Mouse (Mus musculus): Measurements from ENCODE around the gene 1700015F17Rik. TPM values are rescaled to one million over a fixed set of nuclear protein-coding genes. Genes with fewer than 3 reads are reported as not detected.

1700015F17Rik gene
- total and polyA plus RNA-seq, 3 experiments = not detected

DNA sequence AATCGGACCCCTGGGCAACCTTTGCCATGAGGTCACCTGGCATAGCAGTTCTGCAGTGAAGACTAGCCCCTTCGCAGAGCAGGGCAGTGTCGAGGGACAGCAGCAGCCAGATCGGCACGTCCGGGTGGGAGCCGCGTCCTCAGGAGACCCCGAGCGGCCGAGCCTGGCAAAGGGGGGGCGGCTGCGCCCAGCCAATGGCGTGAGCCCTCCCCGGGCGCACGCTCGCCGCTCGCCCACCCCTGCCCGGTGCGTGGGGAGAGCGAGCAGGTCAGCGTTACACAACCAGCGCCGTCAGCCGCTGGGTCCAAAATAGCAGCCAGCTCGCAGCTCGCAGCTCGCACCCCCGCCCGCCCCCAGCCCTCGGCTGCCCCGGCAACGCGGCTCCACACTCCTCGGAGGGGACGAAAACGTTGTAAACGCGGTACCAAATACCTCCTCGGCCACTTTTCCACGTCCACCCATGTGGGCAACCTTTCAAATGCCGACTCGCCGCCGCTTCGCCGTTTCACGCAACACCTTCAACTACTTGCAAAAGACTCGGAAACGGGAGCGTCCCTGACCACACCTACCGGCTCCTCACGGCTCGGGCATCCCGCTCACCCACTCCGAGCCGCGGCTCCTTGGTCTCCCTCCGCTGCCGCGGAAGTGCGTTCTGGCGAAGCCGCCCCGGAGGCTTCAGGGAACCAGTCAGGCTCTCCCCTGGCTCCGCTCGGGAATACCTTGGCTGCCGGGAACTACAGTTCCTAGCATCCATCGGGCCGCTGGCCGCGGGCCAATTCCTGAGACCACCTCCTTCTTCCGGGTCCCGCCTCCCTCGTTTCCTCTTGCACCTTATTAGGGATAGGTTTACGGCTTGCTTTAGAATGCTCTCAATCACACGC lies 35.5 kb upstream of the 1700015F17Rik start, which contains the start of gene Cldn12:
Cldn12 (minus strand) TSS at position 763 of the 881 bp plus-strand sequence.
- H3K4me3 ChIP-seq (replicated peaks in 1 of 3; ENCODE audit: low read depth in 2 of 3, low read length in 2 of 3, poor library complexity in 1 of 3) = peak within 1 kb of the TSS; percentile 69 to 81 (median 77)
- H3K79me2 ChIP-seq (replicated peaks; ENCODE audit: control insufficient read depth, extremely low read depth, insufficient read depth, poor library complexity, severe bottlenecking) = peaks cover 3% of the 10 kb centered on the region; the same call in 1 of the 2 replicates
- no peaks in the 10 kb centered on the region for H3K27me3 ChIP-seq (replicated peaks)
- peak within 1 kb of the TSS; percentile 60 for H3K9ac ChIP-seq (ENCODE audit: insufficient read depth, low read depth)
- H3K4me1 ChIP-seq (ENCODE audit: control insufficient read depth in 1 of 2, insufficient read depth in 2 of 2) = peaks cover 8 to 32% of the 10 kb centered on the region in 2 experiments
- in situ Hi-C loops (cut with MboI; ENCODE audit: low pct_ligation_motif_present, low pct_unique_long_range_greater_than_20kb, low sequenced_read_pairs) = loop anchor here (25.0 kb wide), 1 partner anchor 123 kb away; no protein-coding TSS in a partner anchor
- DNase-seq (ENCODE audit: extremely low read depth) = peak; percentile 76
- TF ChIP-seq USF1 (IDR thresholded peaks at IDR 0.05; ENCODE audit: low read depth, low read length) = no peak
- TF ChIP-seq POLR2A (IDR thresholded peaks at IDR 0.05; ENCODE audit: low read depth, low read length) = peak; percentile 62
- TF ChIP-seq EP300 (IDR thresholded peaks at IDR 0.05; ENCODE audit: low read length) = no peak
- TF ChIP-seq MAZ (IDR thresholded peaks at IDR 0.05; ENCODE audit: low read depth, low read length) = 0 out of 2 replicates have a peak, but pooled peaks have one; percentile 36
- TF ChIP-seq HCFC1 (IDR thresholded peaks at IDR 0.05; ENCODE audit: low read depth, low read length) = peak; percentile 84
- no peak for TF ChIP-seq ZMIZ1 (IDR thresholded peaks at IDR 0.05; ENCODE audit: low read depth, low read length)
- no peak for TF ChIP-seq POLR2AphosphoS2 (IDR thresholded peaks at IDR 0.05; ENCODE audit: low read depth, low read length)
- no peak for TF ChIP-seq ETS1 (conservative IDR thresholded peaks at IDR 0.05; ENCODE audit: low read depth, low read length)
- 0 out of 2 replicates have a peak, but pooled peaks have one; percentile 67 for TF ChIP-seq UBTF (IDR thresholded peaks at IDR 0.05; ENCODE audit: low read depth, low read length)
- TF ChIP-seq CTCF (conservative IDR thresholded peaks at IDR 0.05 in 1 of 2, IDR thresholded peaks at IDR 0.05 in 1 of 2; ENCODE audit: low read depth in 2 of 2, low read length in 2 of 2) = no peak
- TF ChIP-seq MXI1 (IDR thresholded peaks at IDR 0.05; ENCODE audit: low read depth, low read length) = peak; percentile 62
- no peak for TF ChIP-seq E2F4 (IDR thresholded peaks at IDR 0.05; ENCODE audit: insufficient replicate concordance, low read depth, low read length)
- TF ChIP-seq IRF4 (IDR thresholded peaks at IDR 0.05; ENCODE audit: low read depth, low read length) = no peak; the same call in 1 of the 2 replicates
- peak; percentile 85 for TF ChIP-seq ELF1 (IDR thresholded peaks at IDR 0.05; ENCODE audit: low read depth, low read length)
- TF ChIP-seq NRF1 (IDR thresholded peaks at IDR 0.05; ENCODE audit: low read depth, low read length) = peak; percentile 52; the same call in 1 of the 2 replicates
- TF ChIP-seq TBP (conservative IDR thresholded peaks at IDR 0.05; ENCODE audit: low read depth, low read length) = 0 out of 2 replicates have a peak, but pooled peaks have one; percentile 18
- no peak for TF ChIP-seq SMC3 (IDR thresholded peaks at IDR 0.05; ENCODE audit: low read depth, low read length)
- no peak for TF ChIP-seq RCOR1 (conservative IDR thresholded peaks at IDR 0.05; ENCODE audit: low read depth, low read length)
- no peak for TF ChIP-seq KAT2A (IDR thresholded peaks at IDR 0.05; ENCODE audit: insufficient replicate concordance, low read length)
- peak; percentile 55 for TF ChIP-seq MEF2A (IDR thresholded peaks at IDR 0.05; ENCODE audit: borderline replicate concordance, low read depth, low read length)
- no peak for TF ChIP-seq CHD2 (IDR thresholded peaks at IDR 0.05; ENCODE audit: low read length)
- TF ChIP-seq MAX (IDR thresholded peaks at IDR 0.05; ENCODE audit: low read length) = no peak; the same call in 1 of the 2 replicates
- TF ChIP-seq GABPA (IDR thresholded peaks at IDR 0.05; ENCODE audit: insufficient replicate concordance, low read depth, low read length) = no peak
- peak; percentile 33; the same call in 1 of the 2 replicates for TF ChIP-seq MYC (IDR thresholded peaks at IDR 0.05; ENCODE audit: low read depth, low read length)
- TF ChIP-seq NELFE (IDR thresholded peaks at IDR 0.05; ENCODE audit: low read depth, low read length) = peak; percentile 21; the same call in 1 of the 2 replicates
- no peak for TF ChIP-seq RAD21 (IDR thresholded peaks at IDR 0.05; ENCODE audit: low read depth, low read length)
- TF ChIP-seq BHLHE40 (IDR thresholded peaks at IDR 0.05; ENCODE audit: low read depth, low read length) = peak; percentile 40; the same call in 1 of the 2 replicates
- TF ChIP-seq JUN (IDR thresholded peaks at IDR 0.05; ENCODE audit: insufficient read depth, low read depth, low read length) = no peak
- no peak for TF ChIP-seq ZNF384 (IDR thresholded peaks at IDR 0.05; ENCODE audit: low read depth, low read length)
- no peak for TF ChIP-seq JUND (conservative IDR thresholded peaks at IDR 0.05; ENCODE audit: low read depth, low read length)
- TF ChIP-seq CHD1 (IDR thresholded peaks at IDR 0.05; ENCODE audit: low read depth, low read length) = no peak
- peak; percentile 81 for TF ChIP-seq SIN3A (IDR thresholded peaks at IDR 0.05; ENCODE audit: low read length)
- TF ChIP-seq USF2 (conservative IDR thresholded peaks at IDR 0.05; ENCODE audit: low read depth, low read length) = no peak
- TF ChIP-seq ZKSCAN1 (IDR thresholded peaks at IDR 0.05; ENCODE audit: borderline replicate concordance, low read depth, low read length) = no peak
- no peak for TF ChIP-seq ZC3H11A (IDR thresholded peaks at IDR 0.05; ENCODE audit: low read depth, low read length)
- no peak for TF ChIP-seq PAX5 (IDR thresholded peaks at IDR 0.05; ENCODE audit: low read length)
- TF ChIP-seq TCF12 (IDR thresholded peaks at IDR 0.05; ENCODE audit: low read depth, low read length) = peak; percentile 32; the same call in 1 of the 2 replicates
- TF ChIP-seq MAFK (IDR thresholded peaks at IDR 0.05; ENCODE audit: insufficient replicate concordance, low read length) = no peak
- H3K36me3 ChIP-seq (replicated peaks in 1 of 2; ENCODE audit: control insufficient read depth in 1 of 2, insufficient read depth in 1 of 2, low read length in 1 of 2) = peaks cover 5 to 27% of the 10 kb centered on the region in 2 experiments
- H3K27ac ChIP-seq (ENCODE audit: insufficient read depth, low read depth) = peak within 1 kb of the TSS; percentile 18
- H3K9me3 ChIP-seq (replicated peaks; ENCODE audit: low read length) = peaks cover 4% of the 10 kb centered on the region
- H3K4me2 ChIP-seq (ENCODE audit: insufficient read depth, low read depth, poor library complexity, severe bottlenecking) = peak within 1 kb of the TSS; percentile 58
- dilution Hi-C loops (cut with MboI; ENCODE audit: extremely low pct_ligation_motif_present, extremely low pct_unique_long_range_greater_than_20kb, low sequenced_read_pairs) = no loop called here
